Mouse (Mus musculus): ENCODE measurements around the gene Ptk6. TPM values are rescaled to one million over a fixed set of nuclear protein-coding genes. Genes with fewer than 3 reads are reported as not detected.

Gene Ptk6
- polyA plus RNA-seq, 1 experiment from 2014 or later, result not detected

GRCm38 (mm10) chr2:181159771-181160170, 42.8 kb downstream of the Ptk6 start:
- Histone ChIP-seq H3K4me2 (ENCODE audit: low read length) (no peak overlapping the region), H3K27me3 (ENCODE audit: insufficient read depth, low read length) (peaks cover 9% of the 10 kb centered on the region), H3K27ac (no peak overlapping the region), H3K4me1 (replicated peaks; ENCODE audit: insufficient read depth, low read length) (no peaks in the 10 kb centered on the region), H3K9ac (ENCODE audit: low read depth, low read length) (no peak overlapping the region), H3K4me3 (replicated peaks; ENCODE audit: low read depth, low read length) (no peak overlapping the region), H3K9me3 (replicated peaks; ENCODE audit: low read length) (no peaks in the 10 kb centered on the region), H3K36me3 (ENCODE audit: insufficient read depth, low read length) (no peaks in the 10 kb centered on the region)
- DNase-seq (ENCODE audit: low spot score) (peak; percentile 16), ATAC-seq (replicated peaks; ENCODE audit: low FRiP score, low read depth) (no peak)
- 2% methylated on average over 2 of the region's 2 CpGs for WGBS
- TF ChIP-seq CTCF (IDR thresholded peaks at IDR 0.05; ENCODE audit: low read depth), result no peak

GRCm38 (mm10) chr2:181159091-181159514, 43.5 kb downstream of the Ptk6 start:
- H3K4me3 ChIP-seq (replicated peaks; ENCODE audit: low read depth, low read length), result no peak overlapping the region
- no peaks in the 10 kb centered on the region for H3K36me3 ChIP-seq (ENCODE audit: insufficient read depth, low read length)
- TF ChIP-seq CTCF (IDR thresholded peaks at IDR 0.05; ENCODE audit: low read depth), result no peak
- H3K9ac ChIP-seq (ENCODE audit: low read depth, low read length), result no peak overlapping the region
- no peak overlapping the region for H3K4me2 ChIP-seq (ENCODE audit: low read length)
- 50% methylated on average over 7 of the region's 7 CpGs for WGBS
- H3K27ac ChIP-seq, result no peak overlapping the region
- ATAC-seq (replicated peaks; ENCODE audit: low FRiP score, low read depth) (no peak), DNase-seq (ENCODE audit: low spot score) (no peak)
- H3K9me3 ChIP-seq (replicated peaks; ENCODE audit: low read length), result no peaks in the 10 kb centered on the region
- peaks cover 9% of the 10 kb centered on the region for H3K27me3 ChIP-seq (ENCODE audit: insufficient read depth, low read length)
- H3K4me1 ChIP-seq (replicated peaks; ENCODE audit: insufficient read depth, low read length), result no peaks in the 10 kb centered on the region

GRCm38 (mm10) chr2:181158471-181158870, 44.1 kb downstream of the Ptk6 start:
- Histone ChIP-seq H3K4me1 (replicated peaks; ENCODE audit: insufficient read depth, low read length) (no peaks in the 10 kb centered on the region), H3K4me2 (ENCODE audit: low read length) (no peak overlapping the region), H3K27ac (no peak overlapping the region), H3K27me3 (ENCODE audit: insufficient read depth, low read length) (peaks cover 9% of the 10 kb centered on the region), H3K9ac (ENCODE audit: low read depth, low read length) (no peak overlapping the region), H3K4me3 (replicated peaks; ENCODE audit: low read depth, low read length) (no peak overlapping the region), H3K9me3 (replicated peaks; ENCODE audit: low read length) (no peaks in the 10 kb centered on the region), H3K36me3 (ENCODE audit: insufficient read depth, low read length) (no peaks in the 10 kb centered on the region)
- TF ChIP-seq CTCF (IDR thresholded peaks at IDR 0.05; ENCODE audit: low read depth), result no peak
- 82% methylated on average over 2 of the region's 2 CpGs for WGBS
- ATAC-seq (replicated peaks; ENCODE audit: low FRiP score, low read depth) (no peak), DNase-seq (ENCODE audit: low spot score) (no peak)

GRCm38 (mm10) chr2:181157716-181158302, 44.8 kb downstream of the Ptk6 start:
- no peak overlapping the region for H3K9ac ChIP-seq (ENCODE audit: low read depth, low read length)
- peaks cover 9% of the 10 kb centered on the region for H3K27me3 ChIP-seq (ENCODE audit: insufficient read depth, low read length)
- no peaks in the 10 kb centered on the region for H3K4me1 ChIP-seq (replicated peaks; ENCODE audit: insufficient read depth, low read length)
- H3K9me3 ChIP-seq (replicated peaks; ENCODE audit: low read length), result no peaks in the 10 kb centered on the region
- TF ChIP-seq CTCF (IDR thresholded peaks at IDR 0.05; ENCODE audit: low read depth), result no peak
- no peaks in the 10 kb centered on the region for H3K36me3 ChIP-seq (ENCODE audit: insufficient read depth, low read length)
- no peak overlapping the region for H3K4me3 ChIP-seq (replicated peaks; ENCODE audit: low read depth, low read length)
- DNase-seq (ENCODE audit: low spot score) (no peak), ATAC-seq (replicated peaks; ENCODE audit: low FRiP score, low read depth) (no peak)
- 76% methylated on average over 6 of the region's 6 CpGs for WGBS
- H3K27ac ChIP-seq, result no peak overlapping the region
- no peak overlapping the region for H3K4me2 ChIP-seq (ENCODE audit: low read length)

GRCm38 (mm10) chr2:181157180-181157579, 45.4 kb downstream of the Ptk6 start:
- WGBS, result 84% methylated on average over 4 of the region's 4 CpGs
- H3K4me1 ChIP-seq (replicated peaks; ENCODE audit: insufficient read depth, low read length), result no peaks in the 10 kb centered on the region
- ATAC-seq (replicated peaks; ENCODE audit: low FRiP score, low read depth) (no peak), DNase-seq (ENCODE audit: low spot score) (no peak)
- no peak overlapping the region for H3K4me2 ChIP-seq (ENCODE audit: low read length)
- peaks cover 9% of the 10 kb centered on the region for H3K27me3 ChIP-seq (ENCODE audit: insufficient read depth, low read length)
- no peak overlapping the region for H3K4me3 ChIP-seq (replicated peaks; ENCODE audit: low read depth, low read length)
- no peaks in the 10 kb centered on the region for H3K9me3 ChIP-seq (replicated peaks; ENCODE audit: low read length)
- TF ChIP-seq CTCF (IDR thresholded peaks at IDR 0.05; ENCODE audit: low read depth), result no peak
- H3K9ac ChIP-seq (ENCODE audit: low read depth, low read length), result no peak overlapping the region
- H3K27ac ChIP-seq, result no peak overlapping the region
- H3K36me3 ChIP-seq (ENCODE audit: insufficient read depth, low read length), result no peaks in the 10 kb centered on the region

- Histone ChIP-seq H3K27ac (no peak within 1 kb of the TSS), H3K4me1 (replicated peaks; ENCODE audit: insufficient read depth, low read length) (no peaks in the 10 kb centered on the region), H3K36me3 (ENCODE audit: insufficient read depth, low read length) (no peaks in the 10 kb centered on the region), H3K9ac (ENCODE audit: low read depth, low read length) (no peak within 1 kb of the TSS), H3K27me3 (ENCODE audit: insufficient read depth, low read length) (peaks cover 9% of the 10 kb centered on the region), H3K4me3 (replicated peaks; ENCODE audit: low read depth, low read length) (0 out of 2 replicates have a peak within 1 kb of the TSS, but pooled peaks have one; percentile 13), H3K4me2 (ENCODE audit: low read length) (peak within 1 kb of the TSS; percentile 44), H3K9me3 (replicated peaks; ENCODE audit: low read length) (no peaks in the 10 kb centered on the region)
- no peak for TF ChIP-seq CTCF (IDR thresholded peaks at IDR 0.05; ENCODE audit: low read depth)
- DNase-seq (ENCODE audit: low spot score) (no peak), ATAC-seq (replicated peaks; ENCODE audit: low FRiP score, low read depth) (no peak)
- 2% methylated on average over 55 of the region's 55 CpGs for WGBS
These were observed 46.1 kb downstream of the Ptk6 start, which contains the start of gene Eef1a2 for GRCm38 (mm10) chr2:181156248-181157121. TSS of gene Eef1a2 (minus strand) at chr2:181157014.

Data from kidney, postnatal 0 days (tissue).